Mouse (Mus musculus) 3134 (cell line): ENCODE measurements at regions not wholly inside any gene's neighbourhood (a gene's known extent, or its start where the extent isn't known, plus 50 kb on each side); places are given as distances from the start of the nearest gene placed in this dataset.
A peak's percentile ranks its signal among the peaks of the same experiment; 100 is the strongest.
"Not testable (repeated sequence)": the region's sequence is repeated elsewhere in the genome, so short reads cannot be mapped to it uniquely, and the experiment has no call there.

Source experiments
- DNase-seq: peaks from one replicate; pipeline ENCODE4 v3.0.0-alpha.2; 2011; ENCODE audit warnings: low spot score; ENCODE audit not compliant: insufficient read length; ENCODE audit errors: extremely low read depth

DNA sequence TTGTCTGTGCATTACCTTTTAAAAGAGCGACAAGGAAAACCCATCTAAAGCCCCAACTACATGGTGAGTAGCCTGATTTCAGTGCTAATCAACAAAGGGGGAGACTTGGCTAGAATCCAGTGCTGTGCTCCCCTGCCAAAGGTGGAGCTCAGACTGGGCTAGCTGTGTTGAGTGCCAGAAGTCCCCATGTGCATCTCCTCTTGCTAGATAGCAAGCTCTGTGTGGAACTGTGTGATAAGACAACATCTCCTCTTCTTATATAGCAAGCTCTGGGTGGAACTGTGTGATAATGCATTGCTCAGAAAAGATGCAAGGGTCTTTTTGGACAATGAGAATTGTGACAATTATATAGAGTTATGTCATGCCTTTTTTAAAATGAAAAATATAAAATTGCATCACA, 741.4 kb downstream of the Adam6a start:
- DNase-seq = no peak

- no peak for DNase-seq
Observed at GRCm38 (mm10) chr12:114287041-114287440, 743.3 kb downstream of the Adam6a start.

DNA sequence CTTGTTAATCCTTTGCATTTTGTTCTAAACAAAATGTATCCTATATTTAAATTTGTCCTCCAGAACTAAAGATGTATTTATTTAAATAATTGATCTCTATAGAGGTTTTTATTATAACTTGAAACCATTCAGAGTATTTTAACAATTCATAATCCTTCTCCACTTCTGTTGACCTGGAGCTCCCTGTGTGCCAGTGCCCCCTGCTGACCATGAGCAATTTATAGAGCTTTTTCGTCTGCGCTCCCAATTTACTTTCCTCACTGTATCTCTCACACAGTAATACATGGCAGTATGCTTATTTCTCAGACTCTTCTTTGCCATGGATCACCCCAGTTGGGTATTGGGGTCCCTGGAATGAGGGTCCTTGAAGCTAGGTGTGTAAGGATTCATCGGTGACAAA, 747.4 kb downstream of the Adam6a start:
- no peak for DNase-seq

DNA sequence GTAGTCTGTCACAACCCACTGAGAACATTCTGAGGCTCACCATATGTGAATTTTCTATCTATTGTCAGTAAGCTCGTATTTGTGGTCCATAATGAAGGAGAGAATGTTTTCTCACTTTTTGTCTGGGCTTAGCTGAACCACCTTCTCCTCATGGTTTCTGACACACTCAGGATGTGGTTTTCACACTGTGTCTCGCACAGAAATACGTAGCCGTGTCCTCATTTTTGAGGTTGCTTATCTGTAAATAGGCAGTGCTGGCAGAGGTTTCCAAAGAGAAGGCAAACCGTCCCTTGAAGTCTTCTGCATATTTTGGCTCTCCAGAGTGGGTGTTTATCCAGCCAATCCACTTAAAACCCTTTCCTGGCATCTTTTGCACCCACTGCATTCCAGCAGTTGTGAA, 756.1 kb downstream of the Adam6a start:
- DNase-seq = no peak

- no peak for DNase-seq
Observed at GRCm38 (mm10) chr12:114301728-114302127, 758.0 kb downstream of the Adam6a start.

DNA sequence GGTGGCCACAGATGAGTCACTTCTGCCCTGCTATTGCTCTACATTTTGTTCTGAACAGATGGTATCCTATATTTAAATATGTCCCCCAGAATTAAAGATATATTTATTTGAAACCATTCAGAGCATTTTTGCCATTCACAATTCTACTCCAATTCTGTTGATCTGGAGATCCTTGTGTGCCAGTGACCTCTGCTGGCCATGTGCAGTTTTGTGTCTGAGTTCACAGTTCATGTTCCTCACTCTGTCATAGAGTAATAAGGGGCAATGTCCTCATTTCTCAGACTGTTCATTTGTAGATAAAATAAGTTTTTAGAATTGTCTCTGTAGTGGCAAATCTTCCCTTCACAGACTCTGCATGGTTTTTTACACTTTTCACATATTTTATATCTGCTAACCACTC, 788.8 kb downstream of the Adam6a start:
- DNase-seq = no peak

DNA sequence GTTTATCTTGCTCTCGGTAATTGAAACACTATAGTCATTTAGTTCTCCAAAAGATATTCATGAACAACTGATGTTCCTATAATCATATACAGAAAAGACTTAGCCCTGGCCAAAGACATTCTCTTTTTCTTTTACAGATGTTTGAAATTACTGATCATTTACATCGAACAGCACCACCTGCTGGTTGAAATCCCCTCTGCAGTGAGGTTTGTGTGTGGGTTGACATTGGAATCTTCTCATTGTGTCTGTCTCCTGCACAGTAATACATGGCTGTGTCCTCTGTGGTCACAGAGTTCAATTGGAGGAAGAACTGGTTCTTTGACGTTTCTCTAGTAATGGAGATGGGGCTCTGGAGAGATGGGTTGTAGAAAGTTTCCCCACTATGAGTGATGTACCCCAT, 822.6 kb downstream of the Adam6a start:
- no peak for DNase-seq

- DNase-seq = not testable (repeated sequence)
Observed at GRCm38 (mm10) chr12:114378696-114379350, 835.1 kb downstream of the Adam6a start.

DNA sequence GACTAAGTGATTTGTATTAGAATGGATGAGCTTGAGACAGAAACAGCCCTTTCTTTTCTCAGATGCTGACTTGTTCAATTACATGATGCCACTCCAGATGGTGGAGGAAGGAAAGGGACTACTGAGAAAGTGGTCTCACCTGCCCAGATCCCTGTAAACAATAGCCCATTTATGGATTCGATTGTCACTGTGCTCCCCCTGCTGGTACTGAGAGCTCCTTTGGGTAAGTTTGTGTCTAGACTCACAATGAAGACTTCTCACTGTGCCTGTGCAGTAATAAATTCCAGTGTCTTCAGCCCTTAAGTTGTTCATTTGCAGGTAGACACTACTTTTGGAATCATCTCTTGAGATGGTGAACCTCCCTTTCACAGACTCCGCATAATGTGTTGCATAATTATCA, 847.7 kb downstream of the Adam6a start:
- DNase-seq = no peak

- DNase-seq = no peak
Observed at GRCm38 (mm10) chr12:114406206-114406605, 862.5 kb downstream of the Adam6a start.

DNA sequence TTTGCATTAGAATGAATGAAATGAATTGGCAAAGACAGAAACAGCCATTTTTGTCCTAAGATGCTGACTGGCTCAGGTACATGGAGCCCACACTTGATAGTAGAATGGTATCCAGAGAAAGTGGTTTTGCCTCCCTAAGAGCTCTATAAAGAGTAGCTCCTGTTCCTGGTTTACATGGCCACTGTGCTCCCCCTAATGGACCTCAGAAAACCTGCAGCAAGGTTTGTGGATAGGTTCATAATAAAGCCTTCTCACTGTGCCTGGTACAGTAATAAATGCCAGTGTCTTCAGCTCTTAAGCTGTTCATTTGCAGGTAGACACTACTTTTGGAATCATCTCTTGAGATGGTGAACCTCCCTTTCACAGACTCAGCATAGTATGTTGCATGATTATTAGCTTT, 890.8 kb downstream of the Adam6a start:
- no peak for DNase-seq

GRCm38 (mm10) chr12:114462037-114462436, 918.3 kb downstream of the Adam6a start:
- DNase-seq = no peak

- no peak for DNase-seq
Observed at GRCm38 (mm10) chr12:114462566-114462965, 918.9 kb downstream of the Adam6a start.

- no peak for DNase-seq
Observed at GRCm38 (mm10) chr12:114468857-114469256, 925.1 kb downstream of the Adam6a start.

DNA sequence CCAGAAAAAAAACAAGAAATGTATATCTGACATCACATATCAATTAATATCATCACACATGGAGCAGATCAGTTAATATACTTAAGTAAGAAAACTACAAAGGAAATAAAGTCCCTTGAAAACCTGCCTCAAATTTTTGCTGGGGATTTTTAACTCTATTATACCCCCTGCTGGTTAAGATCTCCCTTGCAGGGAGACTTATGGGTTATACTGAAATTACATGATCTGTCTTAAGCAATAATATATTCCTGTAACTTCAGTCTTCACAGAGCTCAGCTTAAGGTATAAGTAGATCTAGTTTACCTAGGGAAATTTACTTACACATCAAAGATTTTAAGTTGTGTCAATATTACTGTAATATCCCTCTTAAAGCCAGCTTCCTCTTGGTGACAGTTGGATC, 929.0 kb downstream of the Adam6a start:
- DNase-seq = not testable (repeated sequence)

GRCm38 (mm10) chr12:114478741-114479140, 935.0 kb downstream of the Adam6a start:
- DNase-seq = no peak

GRCm38 (mm10) chr12:114493500-114494031, 949.9 kb downstream of the Adam6a start:
- DNase-seq = not testable (repeated sequence)

DNA sequence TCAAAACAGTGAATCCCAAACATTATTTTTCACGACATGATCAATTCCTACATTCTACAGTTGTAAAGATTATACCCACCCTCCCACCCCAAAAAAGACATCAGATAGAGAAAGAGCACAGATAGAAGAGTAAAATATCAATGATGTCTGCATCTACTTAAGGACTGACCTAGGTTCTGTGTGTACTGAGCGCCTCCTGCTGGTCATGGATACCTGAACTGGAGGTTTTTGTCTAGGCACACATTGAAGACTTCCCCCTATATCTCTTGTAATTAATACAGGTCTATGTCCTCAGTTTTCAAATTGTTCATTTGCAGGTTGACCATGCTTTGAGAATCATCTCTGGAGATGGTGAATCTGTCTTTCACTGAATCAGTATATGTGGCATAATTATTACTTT, 952.0 kb downstream of the Adam6a start:
- no peak for DNase-seq

GRCm38 (mm10) chr12:114513143-114513542, 969.4 kb downstream of the Adam6a start:
- DNase-seq = peak; percentile 2

- not testable (repeated sequence) for DNase-seq
Observed at GRCm38 (mm10) chr12:114542094-114542493, 998.4 kb downstream of the Adam6a start.

DNA sequence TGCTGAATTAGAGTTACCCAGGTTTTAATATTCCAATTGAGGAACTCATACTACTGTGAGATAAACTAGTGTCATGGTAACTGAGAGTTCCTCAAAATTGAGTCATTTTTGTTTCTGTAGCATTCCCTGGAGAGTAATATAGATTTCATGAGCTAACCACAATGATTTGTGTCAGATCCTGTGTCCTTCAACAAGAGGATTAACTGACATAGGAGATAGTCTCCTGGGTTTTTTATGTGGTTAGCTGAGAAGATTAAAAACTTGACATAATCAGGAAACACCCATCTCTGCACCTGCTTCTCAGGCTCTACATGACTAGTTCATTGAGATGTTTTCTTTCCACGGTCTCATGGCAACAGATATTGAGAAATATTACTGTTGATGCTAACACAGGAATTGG, 1001.2 kb downstream of the Adam6a start:
- DNase-seq = not testable (repeated sequence)

- DNase-seq = no peak
Observed at GRCm38 (mm10) chr12:114562440-114562839, 1018.7 kb downstream of the Adam6a start.

DNA sequence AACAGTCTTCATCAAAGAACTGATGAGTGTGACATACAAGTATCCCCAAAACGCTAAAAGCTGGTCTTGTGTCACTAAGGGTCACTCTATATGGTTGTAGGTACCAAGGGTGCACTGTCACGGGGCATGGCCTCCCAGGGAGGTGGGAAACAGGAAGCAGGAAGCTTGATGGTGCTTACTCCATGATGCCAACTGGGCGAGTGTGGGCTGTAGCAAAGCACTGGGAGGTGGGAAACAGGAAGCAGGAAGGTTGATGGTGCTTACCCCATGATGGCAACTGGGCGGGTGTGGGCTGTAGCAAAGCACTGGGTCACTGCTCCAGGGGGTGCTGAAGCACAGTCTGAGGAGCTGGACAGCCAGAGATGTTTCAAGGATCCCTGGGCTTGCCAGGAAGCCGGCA, 1019.3 kb downstream of the Adam6a start:
- DNase-seq = no peak
